Mouse (Mus musculus): ENCODE data around the gene Tollip. TPM values are rescaled to one million over a fixed set of nuclear protein-coding genes. Genes with fewer than 3 reads are reported as not detected.
"Not testable (repeated sequence)": the region's sequence is repeated elsewhere in the genome, so short reads cannot be mapped to it uniquely, and the experiment has no call there.

The Tollip gene
- total RNA-seq, 2 experiments from 2014 or later, result 120 to 128 TPM

DNA sequence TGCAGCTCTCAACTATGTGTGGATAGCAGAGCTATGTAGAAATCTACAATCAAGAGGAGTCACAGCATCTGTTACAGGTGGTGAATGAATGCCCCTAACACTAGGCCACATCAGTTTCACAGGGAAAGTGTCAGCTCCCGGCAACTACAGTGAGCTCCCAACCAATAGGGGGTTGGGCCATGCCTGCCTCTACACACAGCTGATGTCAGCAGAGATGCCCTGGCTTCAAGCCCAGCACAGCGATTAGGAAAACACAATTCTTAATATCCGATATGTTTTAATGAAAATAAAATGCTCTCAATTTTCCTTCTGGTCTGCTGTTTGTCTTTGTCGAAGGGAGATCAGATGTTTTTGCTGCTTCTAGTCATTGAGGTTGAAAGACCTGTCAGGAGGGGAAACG lies 25.1 kb upstream of the Tollip start:
- no peak for DNase-seq (ENCODE audit: extremely low spot score in 1 of 2, low spot score in 2 of 2)

DNA sequence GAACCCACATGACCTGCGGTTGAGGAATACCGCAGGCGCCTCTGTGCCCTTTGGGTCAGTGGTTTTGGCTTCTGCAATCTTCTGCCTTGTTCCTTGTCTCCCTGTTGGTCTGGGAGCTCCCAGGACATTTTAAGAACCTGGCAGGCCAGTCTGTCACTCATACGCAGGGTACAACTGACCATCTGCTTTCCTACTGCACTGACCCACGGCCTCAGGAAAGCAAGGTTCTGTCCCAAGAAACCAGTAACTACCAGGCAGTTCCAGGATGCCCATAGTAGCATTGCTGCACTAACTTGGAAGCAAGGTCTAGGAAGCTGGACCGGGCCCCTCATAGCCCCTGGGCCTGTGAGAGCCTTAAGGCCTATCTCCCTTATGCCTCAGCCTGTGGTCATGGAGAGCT lies 16.6 kb upstream of the Tollip start:
- intact Hi-C loops (cut with DNase I), result no loop called here
- DNase-seq (ENCODE audit: extremely low spot score in 1 of 2, low spot score in 2 of 2), result no peak

More for the DNA sequence above, 25.1 kb upstream of the Tollip start:
- intact Hi-C loops (cut with DNase I), result no loop called here

DNA sequence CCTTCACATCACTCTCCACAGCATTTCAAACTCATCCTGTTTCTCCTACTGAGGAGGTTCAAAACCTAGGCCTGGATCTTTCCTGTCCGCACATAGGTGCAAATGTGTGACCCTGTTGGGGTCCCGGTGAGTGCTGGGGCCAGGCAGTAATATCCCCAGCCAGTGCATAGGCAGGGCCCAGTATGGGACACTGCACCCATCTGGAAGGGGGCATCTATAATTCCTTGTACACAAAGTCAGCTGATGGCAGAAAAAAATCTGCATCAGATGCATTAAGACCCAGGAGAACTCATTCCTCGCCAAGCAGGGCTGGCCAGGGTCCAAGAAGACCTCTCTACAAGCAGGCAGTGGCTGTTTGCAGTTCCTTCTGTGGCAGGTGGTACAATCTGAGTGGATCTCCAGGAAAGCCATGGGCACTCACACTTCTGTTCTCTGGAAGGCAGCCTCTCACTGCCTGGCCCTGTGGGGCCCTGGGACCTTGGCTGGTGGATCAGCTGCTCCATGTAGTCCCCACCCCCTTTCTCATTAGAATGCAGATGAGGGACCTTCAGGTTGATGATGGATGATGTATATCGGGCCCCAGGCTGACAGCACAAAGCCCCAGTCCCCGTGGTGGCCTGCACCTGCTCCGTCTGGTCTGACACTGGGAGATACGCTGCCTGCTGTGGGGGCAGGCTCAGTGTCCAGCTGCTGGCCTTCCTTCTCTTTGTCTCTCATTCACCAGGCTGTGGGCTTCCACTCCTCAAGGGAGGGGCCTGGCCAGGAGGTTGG lies 16.0 kb upstream of the Tollip start:
- intact Hi-C loops (cut with DNase I), result no loop called here
- DNase-seq (ENCODE audit: extremely low spot score in 1 of 2, low spot score in 2 of 2), result peak in 1 of 2 experiments; percentile 57

- intact Hi-C loops (cut with DNase I), result loop anchor here (2.0 kb wide), 1 partner anchor 26 kb away; no protein-coding TSS in a partner anchor
- peak; percentile 42 to 63 for DNase-seq (ENCODE audit: extremely low spot score in 1 of 2, low spot score in 2 of 2)
These were observed 10.3 kb upstream of the Tollip start for GRCm38 (mm10) chr7:141928642-141929041.

DNA sequence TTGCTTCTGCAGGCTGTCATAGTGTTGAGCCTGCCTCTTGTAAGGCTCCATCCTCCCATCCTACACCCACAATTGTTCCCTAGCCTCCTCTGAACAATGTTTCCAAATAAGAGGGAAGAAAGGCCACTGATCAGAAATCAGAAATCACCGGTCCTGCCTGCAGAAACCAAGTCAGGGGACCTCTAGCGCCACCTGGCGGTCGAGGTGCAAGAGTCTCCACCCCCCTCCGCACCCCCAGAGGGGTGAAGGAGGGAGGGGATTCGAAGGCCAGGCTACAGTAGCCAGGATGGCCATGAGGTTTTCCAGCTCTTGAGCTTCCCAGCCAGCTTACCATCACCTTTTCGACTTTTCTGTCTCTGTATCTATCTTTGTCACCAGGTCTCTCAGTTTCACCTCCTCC lies 6.6 kb upstream of the Tollip start:
- intact Hi-C loops (cut with DNase I), result no loop called here
- DNase-seq (ENCODE audit: extremely low spot score in 1 of 2, low spot score in 2 of 2), result peak in 1 of 2 experiments; percentile 82

DNA sequence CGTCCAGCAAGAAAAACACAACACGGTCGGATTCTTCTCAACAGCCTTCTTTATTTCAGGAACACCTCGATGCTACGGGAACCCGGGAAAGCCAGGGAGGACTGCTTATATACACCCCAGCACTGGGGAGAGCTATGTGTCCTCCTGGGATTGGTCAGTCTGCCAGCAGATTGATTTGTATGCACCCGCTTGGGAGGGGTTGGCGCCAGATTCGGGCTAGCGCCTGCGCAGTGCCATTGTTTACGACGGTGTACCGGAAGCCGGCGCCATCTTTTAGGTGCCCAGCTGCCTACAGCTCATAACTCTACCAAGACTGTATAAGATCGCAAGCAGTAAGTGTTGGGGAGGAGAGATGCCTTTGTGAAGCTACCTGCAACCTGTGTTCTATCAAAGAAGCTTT lies 5.8 kb upstream of the Tollip start:
- intact Hi-C loops (cut with DNase I); DNase-seq (ENCODE audit: extremely low spot score in 1 of 2, low spot score in 2 of 2): not testable (repeated sequence)

DNA sequence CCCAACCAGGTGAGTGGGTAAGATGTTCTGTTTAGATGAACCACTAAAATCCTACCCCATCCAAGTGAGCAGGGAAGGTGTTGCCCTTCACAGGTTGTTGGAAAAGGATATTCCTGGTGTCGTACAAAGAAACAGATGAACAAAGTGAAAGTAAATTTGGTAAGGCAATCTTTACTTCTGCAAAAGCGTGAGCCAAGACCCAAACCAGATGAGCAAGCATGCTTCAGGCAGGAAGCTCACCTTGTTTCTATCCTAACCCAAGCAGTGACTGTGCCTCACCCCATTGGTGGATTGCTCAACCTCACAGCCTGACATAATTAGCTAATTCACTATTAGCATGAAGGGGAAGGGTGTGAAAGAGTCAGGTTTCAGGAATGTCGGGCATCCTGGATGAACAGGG lies 7.0 kb downstream of the Tollip start:
- DNase-seq (ENCODE audit: extremely low spot score in 1 of 2, low spot score in 2 of 2), result no peak
- intact Hi-C loops (cut with DNase I), result no loop called here

GRCm38 (mm10) chr7:141908591-141908990 lies 9.7 kb downstream of the Tollip start:
- DNase-seq (ENCODE audit: extremely low spot score in 1 of 2, low spot score in 2 of 2), result no peak
- intact Hi-C loops (cut with DNase I), result no loop called here

DNA sequence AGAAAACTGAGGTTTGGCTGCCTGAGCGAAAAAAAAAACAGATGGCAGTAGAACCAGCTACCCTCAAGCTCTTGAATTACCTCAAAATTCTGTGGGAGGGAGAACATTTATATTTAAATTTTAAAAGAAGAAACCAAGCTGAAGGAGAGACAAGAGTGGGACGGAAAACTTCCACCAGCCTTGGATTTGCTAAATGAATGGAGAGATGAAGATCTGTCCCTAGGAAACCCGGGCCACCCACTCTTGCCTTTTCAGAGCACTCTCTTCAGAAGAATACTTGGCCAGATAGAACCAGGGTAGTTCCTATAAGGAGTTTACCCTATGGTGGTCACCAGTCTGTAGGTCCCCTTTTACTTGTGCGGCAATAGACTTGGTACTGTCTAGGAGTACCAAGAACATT lies 15.5 kb downstream of the Tollip start:
- intact Hi-C loops (cut with DNase I), result loop anchor here (2.0 to 5.0 kb wide), 2 partner anchors 26 to 45 kb away; partner anchors contain the start of gene Brsk2
- DNase-seq (ENCODE audit: extremely low spot score in 1 of 2, low spot score in 2 of 2), result peak; percentile 28 to 29

DNA sequence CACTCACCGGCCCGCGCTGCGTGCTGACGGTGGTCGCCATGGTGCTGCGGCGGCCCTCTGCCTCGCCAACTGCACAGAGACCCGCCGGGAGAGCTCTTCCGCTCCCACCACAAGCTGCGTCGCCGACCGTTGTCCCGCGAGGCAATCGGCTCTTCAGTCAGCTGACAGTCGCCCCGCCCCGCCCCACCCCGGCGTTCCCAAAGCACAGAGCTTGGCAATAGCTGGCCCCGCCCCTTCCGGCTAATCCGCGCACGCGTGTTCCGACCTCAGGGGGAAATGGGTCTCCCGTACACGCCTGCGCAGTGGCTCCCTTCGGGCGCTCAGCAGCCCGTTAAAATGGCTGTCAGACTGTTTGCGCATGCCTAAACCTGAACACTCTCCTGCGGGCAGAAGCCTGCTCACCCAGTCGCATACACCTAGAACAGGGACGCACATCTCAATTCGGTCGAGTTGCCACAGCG lies 16.0 kb downstream of the Tollip start:
- intact Hi-C loops (cut with DNase I), result loop anchor here (2.0 to 5.0 kb wide), 2 partner anchors 27 to 45 kb away; partner anchors contain the start of gene Brsk2
- DNase-seq (ENCODE audit: extremely low spot score in 1 of 2, low spot score in 2 of 2), result peak; percentile 97 to 100

GRCm38 (mm10) chr7:141901825-141902224 lies 16.5 kb downstream of the Tollip start:
- intact Hi-C loops (cut with DNase I), result loop anchor here (2.0 to 5.0 kb wide), 2 partner anchors 27 to 45 kb away; partner anchors contain the start of gene Brsk2
- DNase-seq (ENCODE audit: extremely low spot score in 1 of 2, low spot score in 2 of 2), result no peak

- intact Hi-C loops (cut with DNase I), result no loop called here
- DNase-seq (ENCODE audit: extremely low spot score in 1 of 2, low spot score in 2 of 2), result no peak
These were observed 26.2 kb downstream of the Tollip start for GRCm38 (mm10) chr7:141892151-141892550.

GRCm38 (mm10) chr7:141878813-141879212 lies 39.5 kb downstream of the Tollip start:
- intact Hi-C loops (cut with DNase I), result no loop called here
- no peak for DNase-seq (ENCODE audit: extremely low spot score in 1 of 2, low spot score in 2 of 2)

GRCm38 (mm10) chr7:141874891-141875290 lies 43.4 kb downstream of the Tollip start:
- DNase-seq (ENCODE audit: extremely low spot score in 1 of 2, low spot score in 2 of 2), result no peak
- intact Hi-C loops (cut with DNase I), result no loop called here

DNA sequence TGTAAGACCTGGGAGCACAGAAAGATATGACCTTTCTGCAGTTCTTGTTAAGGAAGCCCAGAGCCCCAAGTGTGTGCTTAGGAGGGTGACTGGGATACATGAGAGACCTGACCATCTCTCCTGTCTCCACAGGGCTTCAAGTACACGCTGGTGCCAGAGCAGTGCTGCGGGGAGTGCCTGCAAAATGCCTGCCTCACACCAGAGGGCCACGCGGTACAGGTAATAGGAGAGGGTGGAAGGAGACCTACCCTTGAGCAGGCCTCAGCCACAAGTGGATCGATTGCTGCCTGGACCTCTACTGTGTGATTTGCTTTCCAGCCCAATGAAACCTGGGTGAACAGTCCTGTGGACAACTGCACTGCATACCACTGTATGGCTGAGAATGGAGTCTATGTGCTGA lies 47.8 kb downstream of the Tollip start:
- intact Hi-C loops (cut with DNase I), result no loop called here
- no peak for DNase-seq (ENCODE audit: extremely low spot score in 1 of 2, low spot score in 2 of 2)

DNA sequence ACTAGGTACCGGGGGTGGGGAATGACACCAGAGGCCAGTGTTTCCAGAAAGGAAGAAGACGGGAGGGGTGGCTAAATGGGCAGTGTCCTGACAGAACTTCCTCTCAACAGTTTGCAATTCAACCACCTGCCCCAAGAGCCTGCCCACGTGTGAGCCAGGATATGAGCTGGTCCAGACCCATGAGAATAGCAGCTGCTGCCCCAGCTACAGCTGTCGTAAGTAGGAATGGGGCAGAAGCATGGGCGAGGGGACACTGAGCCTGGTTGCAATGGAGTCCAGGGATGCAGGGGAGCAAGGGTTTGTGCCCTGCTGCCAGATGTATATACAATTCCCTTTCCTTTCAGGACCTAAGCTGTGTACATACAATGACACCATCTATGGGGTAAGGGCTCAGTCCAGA lies 48.7 kb downstream of the Tollip start:
- intact Hi-C loops (cut with DNase I), result no loop called here
- DNase-seq (ENCODE audit: extremely low spot score in 1 of 2, low spot score in 2 of 2), result no peak

GRCm38 (mm10) chr7:141861046-141861445 lies 57.3 kb downstream of the Tollip start:
- intact Hi-C loops (cut with DNase I), result no loop called here
- DNase-seq (ENCODE audit: extremely low spot score in 1 of 2, low spot score in 2 of 2), result no peak

GRCm38 (mm10) chr7:141840354-141840753 lies 78.0 kb downstream of the Tollip start:
- DNase-seq (ENCODE audit: extremely low spot score in 1 of 2, low spot score in 2 of 2), result no peak
- intact Hi-C loops (cut with DNase I), result no loop called here

DNA sequence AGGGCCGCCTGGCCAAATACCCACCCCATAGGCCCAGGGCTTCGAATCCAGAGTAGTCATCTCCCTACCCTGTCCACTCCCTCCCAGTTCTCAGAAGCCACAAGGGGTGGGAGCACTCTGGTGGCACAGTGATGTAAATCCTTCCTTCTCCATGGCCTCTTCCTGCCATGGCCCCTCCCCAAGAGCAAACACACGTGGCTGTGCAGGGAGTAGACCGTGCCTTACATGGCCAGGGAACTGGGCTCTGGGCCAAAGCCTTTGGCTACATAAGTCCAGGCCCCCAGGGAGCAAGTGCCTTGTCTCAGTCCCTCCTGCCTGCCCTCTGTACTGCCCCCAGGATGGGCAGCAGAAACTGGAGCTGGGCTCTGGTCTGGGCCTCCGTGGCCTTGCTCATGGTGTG lies 79.5 kb downstream of the Tollip start, which contains the start of gene Muc5b:
Gene Muc5b (plus strand): TSS at position 292 of the 400 bp plus-strand sequence.
- intact Hi-C loops (cut with DNase I), result no loop called here
- DNase-seq (ENCODE audit: extremely low spot score in 1 of 2, low spot score in 2 of 2), result peak in 1 of 2 experiments; percentile 70

DNA sequence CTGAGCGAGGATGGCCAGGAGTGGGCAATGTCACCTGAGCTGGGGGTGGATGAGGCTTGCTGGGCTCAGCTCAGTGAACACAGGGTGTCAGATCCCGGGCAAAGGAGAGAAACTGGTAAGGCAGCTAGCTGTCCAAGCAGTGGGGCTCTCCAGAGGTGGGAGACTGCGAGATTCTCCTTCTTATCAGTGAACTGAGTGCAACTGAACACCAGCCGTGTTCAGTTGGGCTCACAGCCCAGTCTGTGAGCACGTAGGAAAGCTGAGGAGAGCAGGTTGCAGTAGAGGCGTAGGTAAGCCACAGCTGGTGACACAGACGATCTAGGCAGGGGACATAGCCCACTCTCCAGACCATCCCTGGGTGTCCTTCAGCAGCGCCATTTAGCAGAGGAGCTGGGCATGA lies 81.9 kb downstream of the Tollip start:
- intact Hi-C loops (cut with DNase I), result no loop called here
- no peak for DNase-seq (ENCODE audit: extremely low spot score in 1 of 2, low spot score in 2 of 2)

Data from left cerebral cortex, postnatal 10 days (tissue).